Mouse (Mus musculus) macrophage (primary cell): Measurements from ENCODE around the gene Tpst2. TPM values are rescaled to one million over a fixed set of nuclear protein-coding genes. Genes with fewer than 3 reads are reported as not detected.

Source experiments
- H3K27ac ChIP-seq: fragments of 350-480 bp; formaldehyde crosslinking; 2 replicates; pipeline ENCODE4 v1.9.0; 2021
- H3K36me3 ChIP-seq: fragments of 350-480 bp; formaldehyde crosslinking; 2 replicates; pipeline ENCODE4 v1.9.0; 2021; ENCODE audit errors: inconsistent target
- H3K4me3 ChIP-seq: fragments of 350-480 bp; formaldehyde crosslinking; 2 replicates; pipeline ENCODE4 v1.9.0; 2021; ENCODE audit errors: inconsistent target
- H3K79me2 ChIP-seq: fragments of 350-480 bp; formaldehyde crosslinking; 2 replicates; pipeline ENCODE4 v1.9.0; 2021; ENCODE audit errors: inconsistent target
- WGBS: methylation state at CpG from one replicate; pipeline ENCODE4 v1.1.7; 2026; ENCODE audit warnings: inconsistent platforms; ENCODE audit not compliant: missing documents; 5-methylcytosine and 5-hydroxymethylcytosine counted together
- polyA plus RNA-seq: library from polyadenylated mRNA; stranded (reverse); fragments of 250-400 nt; gene quantifications from 3 replicates; pipeline ENCODE4 v1.2.4, GENCODE M21; 2018; ENCODE audit warnings: inconsistent platforms
- total RNA-seq, 78 experiments: library from RNA; depleted of rRNA; stranded (reverse); fragments of 250-400 nt; gene quantifications; 1 replicate in 9 of 78; 2 replicates in 24 of 78; 3 replicates in 43 of 78; 4 replicates in 2 of 78; pipeline ENCODE4 v1.2.4; 2018; ENCODE audit warnings: inconsistent platforms in 56 of 78

Tpst2 gene
- 10 to 100 TPM; 21.9 to 89.9 (median 52.8) TPM for total RNA-seq (2018; cell fraction: chromatin; rRNA removed)
- 10 to 100 TPM; 35.5 to 61.8 (median 45.7) TPM for total RNA-seq (2018; cell fraction: cytosol; rRNA removed)
- total RNA-seq (2018; cell fraction: nucleus; rRNA removed): 10 to 100 TPM; 38.0 to 87.9 (median 57.7) TPM
- 51.3 to 89.5 TPM (median 52.2 TPM) in 3 replicates for polyA plus RNA-seq

DNA sequence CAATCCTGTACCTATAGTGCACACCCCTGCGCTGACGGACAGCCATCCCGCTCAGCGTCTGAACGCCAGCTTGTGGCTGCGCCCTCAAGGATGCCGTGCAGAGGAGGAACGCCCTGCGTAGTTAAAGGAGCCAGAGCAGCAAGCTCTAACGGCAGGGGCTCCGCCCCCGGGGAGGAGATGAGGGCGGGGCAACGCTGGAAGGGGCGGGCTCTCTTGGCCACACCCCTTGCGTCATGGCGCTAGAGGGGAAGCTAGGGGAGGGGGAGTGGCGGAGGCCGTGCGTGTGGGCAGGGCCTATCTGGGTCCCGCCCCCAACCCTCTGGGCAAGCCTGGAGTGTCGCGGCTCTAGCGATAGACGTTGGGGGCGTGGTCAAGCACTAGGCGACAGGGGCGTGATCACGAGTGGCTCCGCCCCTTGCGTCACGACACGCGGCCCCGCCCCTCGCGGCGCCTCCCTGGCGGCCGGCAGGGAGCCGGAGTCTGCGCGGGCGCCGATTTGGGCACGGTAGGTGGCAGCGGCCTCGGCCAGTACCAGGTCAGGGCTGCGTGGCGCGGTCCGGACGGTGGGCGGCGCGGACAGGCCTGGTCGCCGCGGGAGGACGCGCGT is at the start of gene Tpst2:
Gene Tpst2 (plus strand): TSS at position 425 of the 607 bp plus-strand sequence.
- H3K36me3 ChIP-seq: no peaks in the 10 kb centered on the region
- WGBS: 0% methylated on average over 62 of the region's 62 CpGs
- H3K4me3 ChIP-seq: peak within 1 kb of the TSS; percentile 79
- H3K79me2 ChIP-seq: peaks cover 41% of the 10 kb centered on the region
- peak within 1 kb of the TSS; percentile 94 for H3K27ac ChIP-seq

DNA sequence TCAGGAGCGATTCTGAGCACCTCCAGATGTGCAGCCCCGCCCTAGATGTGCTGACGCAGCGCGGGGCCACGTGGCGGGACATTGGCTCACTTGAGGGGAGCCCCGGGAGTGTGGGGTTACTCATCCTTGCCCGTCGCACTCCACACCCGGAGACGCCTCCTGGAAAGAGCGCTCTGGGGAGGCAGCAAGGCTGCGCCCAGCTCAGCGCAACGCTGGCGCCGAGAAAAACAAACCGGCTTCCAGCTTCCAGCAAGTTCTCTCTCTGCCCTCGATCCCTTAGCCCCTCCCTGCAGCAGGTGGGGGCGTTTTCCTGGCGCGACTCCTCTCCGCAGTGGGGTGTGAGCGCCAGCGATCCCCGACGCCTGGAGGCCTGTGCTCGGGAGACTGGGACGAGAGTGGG is 49.1 kb upstream of the Tpst2 start:
- H3K36me3 ChIP-seq: no peaks in the 10 kb centered on the region
- WGBS: 2% methylated on average over 29 of the region's 30 CpGs
- H3K79me2 ChIP-seq: no peaks in the 10 kb centered on the region
- no peak overlapping the region for H3K27ac ChIP-seq
- H3K4me3 ChIP-seq: no peak overlapping the region

DNA sequence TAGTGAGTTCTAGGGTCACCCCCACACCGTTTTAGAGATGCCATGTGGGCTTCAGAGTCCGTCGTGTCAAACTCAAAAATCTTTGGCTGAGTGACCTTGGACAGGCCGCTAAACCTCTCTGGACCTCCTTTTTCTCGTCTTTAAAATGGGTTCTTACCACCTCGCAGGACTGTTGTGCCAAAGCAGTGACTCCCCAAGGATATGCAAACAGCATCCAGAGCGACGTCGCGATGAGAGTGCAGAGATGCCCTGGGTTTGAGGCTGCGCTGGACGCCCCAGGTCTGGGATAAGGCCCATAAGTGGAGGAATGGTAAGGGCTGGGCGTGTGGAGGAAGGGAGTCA is 48.6 kb upstream of the Tpst2 start:
- Histone ChIP-seq H3K27ac (no peak overlapping the region), H3K79me2 (no peaks in the 10 kb centered on the region), H3K4me3 (no peak overlapping the region), H3K36me3 (no peaks in the 10 kb centered on the region)
- WGBS: 9% methylated on average over 12 of the region's 13 CpGs

DNA sequence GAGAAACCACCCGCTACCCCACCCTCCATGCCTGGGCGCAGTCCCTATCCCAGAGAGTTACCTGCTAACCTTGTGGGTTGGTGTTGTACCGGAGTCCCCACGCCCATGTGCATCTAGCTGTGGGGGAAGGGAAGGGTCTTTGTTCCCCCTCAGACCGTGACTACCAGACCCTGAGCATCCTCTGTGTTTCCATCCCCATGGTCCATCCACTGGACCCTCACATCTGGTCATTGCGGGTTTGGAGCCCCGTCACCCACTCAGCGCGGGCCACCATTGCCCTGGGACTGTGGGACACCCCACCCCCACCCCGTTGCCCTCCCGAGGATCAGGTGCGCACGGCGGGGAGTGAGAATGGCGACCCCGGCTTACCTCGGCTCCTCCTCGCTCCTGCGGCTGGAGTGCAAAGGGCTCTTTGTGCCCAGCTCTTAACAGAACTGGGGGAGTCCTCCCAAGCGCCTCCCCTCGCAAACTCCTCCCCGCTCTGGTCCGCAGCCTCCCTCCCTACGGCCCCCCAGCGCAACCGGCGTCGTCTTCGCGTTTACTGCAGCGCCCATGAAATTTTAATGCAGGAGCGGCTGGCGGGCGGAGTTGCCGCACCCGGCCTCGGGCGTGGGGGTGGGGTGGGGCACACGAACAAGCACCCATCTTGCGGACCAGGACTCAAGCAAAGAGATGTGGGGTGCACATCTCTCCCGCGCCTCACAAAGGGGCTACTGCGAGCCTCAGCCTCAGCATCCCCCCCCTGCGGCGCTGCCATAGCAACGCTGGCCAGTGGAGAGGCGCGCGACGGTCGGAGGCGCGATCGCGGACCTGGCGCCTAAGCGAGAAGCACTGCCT is 48.0 kb upstream of the Tpst2 start:
- no peak overlapping the region for H3K27ac ChIP-seq
- WGBS: 3% methylated on average over 57 of the region's 57 CpGs
- H3K4me3 ChIP-seq: no peak overlapping the region
- no peaks in the 10 kb centered on the region for H3K36me3 ChIP-seq
- H3K79me2 ChIP-seq: no peaks in the 10 kb centered on the region

DNA sequence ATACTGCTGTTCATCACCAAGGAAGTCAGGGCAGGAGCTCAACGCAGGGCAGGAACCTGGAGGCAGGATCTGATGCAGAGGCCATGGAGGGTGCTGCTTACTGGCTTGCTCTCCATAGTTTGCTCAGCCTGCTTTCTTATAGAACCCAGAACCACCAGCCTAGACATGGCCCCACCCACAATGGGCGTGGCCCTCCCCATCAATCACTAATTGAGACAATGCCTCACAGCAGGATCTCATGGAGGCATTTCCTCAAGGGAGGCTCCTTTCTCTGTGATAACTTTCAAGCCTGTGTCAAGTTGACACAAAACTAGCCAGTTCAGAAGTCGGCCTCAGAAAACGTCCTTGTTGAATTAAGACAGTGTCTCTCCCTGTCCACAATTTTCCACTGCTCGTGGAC is 40.7 kb upstream of the Tpst2 start:
- Histone ChIP-seq H3K36me3 (no peaks in the 10 kb centered on the region), H3K79me2 (no peaks in the 10 kb centered on the region), H3K27ac (no peak overlapping the region), H3K4me3 (no peak overlapping the region)
- WGBS: 90% methylated on average over 5 of the region's 5 CpGs

DNA sequence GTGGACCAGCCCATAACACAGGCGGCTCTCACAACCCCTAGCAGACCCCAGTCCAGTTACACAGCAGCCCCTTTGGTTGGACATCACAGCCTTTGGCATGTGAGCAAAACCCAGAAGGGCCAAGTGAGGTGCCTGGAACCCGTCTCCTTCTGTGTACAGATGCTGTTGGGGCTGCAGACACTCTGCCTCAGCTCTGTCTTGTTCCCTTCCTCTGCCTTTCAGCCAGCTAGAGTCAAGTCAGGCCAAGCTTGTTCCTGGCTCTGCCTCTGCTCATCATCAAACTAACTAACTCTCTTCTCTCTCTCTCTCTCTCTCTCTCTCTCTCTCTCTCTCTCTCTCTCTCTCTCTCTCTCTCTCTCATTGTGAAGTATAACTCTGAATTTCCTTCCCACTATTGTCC is 39.9 kb upstream of the Tpst2 start:
- H3K79me2 ChIP-seq: no peaks in the 10 kb centered on the region
- 90% methylated on average over 2 of the region's 2 CpGs for WGBS
- no peak overlapping the region for H3K27ac ChIP-seq
- no peaks in the 10 kb centered on the region for H3K36me3 ChIP-seq
- H3K4me3 ChIP-seq: no peak overlapping the region

DNA sequence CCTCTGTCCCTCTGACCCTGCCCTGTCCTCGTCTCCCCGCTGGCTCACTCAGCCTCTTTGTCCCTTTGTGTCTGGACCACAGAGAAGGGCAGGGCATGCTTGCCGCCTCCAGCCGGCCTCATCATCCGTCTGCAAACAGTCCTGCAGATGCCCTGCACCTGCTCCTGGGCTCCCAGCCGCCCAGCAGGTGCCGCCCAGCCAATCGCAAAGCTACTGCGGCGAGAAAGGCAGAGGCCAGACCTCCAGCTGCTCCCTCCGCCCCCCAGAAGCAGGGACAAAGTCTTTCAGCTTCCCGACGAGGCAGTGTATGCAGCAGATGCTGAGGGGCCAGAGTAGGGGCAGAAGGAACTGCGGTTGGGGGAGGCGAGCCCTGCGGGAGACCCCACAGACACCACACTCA is 39.1 kb upstream of the Tpst2 start:
- no peak overlapping the region for H3K4me3 ChIP-seq
- no peaks in the 10 kb centered on the region for H3K79me2 ChIP-seq
- WGBS: 53% methylated on average over 16 of the region's 16 CpGs
- H3K36me3 ChIP-seq: no peaks in the 10 kb centered on the region
- H3K27ac ChIP-seq: no peak overlapping the region

DNA sequence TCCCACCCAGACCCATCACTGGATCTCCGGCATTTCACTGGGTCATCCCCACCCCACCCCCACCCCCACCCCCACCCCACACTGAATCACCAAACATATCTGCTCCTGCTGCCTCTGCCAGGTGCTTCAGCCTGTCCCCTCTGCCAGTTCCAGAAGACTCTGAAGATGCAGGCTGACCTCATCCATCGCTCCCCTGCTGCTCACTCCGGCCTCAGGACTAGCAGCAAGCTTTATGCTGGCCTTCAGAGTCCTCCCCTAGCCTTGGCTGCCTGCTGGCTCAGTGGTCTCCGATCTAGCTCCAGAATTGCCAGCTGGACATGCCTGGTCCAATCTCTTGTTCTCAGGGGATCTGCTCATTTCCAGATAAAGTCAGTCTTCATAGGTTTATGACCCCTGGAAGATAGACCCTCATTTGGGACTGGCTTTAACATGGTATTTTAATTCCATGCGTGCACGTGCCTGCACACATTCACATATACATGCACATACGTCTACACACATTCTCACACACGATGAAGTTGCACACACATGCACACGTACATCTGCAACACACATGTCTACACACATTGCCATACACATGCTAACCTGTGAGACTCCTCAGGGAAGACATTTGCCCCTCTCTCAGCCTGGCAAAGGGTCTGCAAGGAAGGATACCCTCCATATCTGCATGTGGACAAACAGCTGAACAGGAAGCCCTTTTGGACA is 38.5 kb upstream of the Tpst2 start:
- no peaks in the 10 kb centered on the region for H3K36me3 ChIP-seq
- WGBS: 90% methylated on average over 8 of the region's 9 CpGs
- H3K4me3 ChIP-seq: no peak overlapping the region
- no peak overlapping the region for H3K27ac ChIP-seq
- H3K79me2 ChIP-seq: no peaks in the 10 kb centered on the region

DNA sequence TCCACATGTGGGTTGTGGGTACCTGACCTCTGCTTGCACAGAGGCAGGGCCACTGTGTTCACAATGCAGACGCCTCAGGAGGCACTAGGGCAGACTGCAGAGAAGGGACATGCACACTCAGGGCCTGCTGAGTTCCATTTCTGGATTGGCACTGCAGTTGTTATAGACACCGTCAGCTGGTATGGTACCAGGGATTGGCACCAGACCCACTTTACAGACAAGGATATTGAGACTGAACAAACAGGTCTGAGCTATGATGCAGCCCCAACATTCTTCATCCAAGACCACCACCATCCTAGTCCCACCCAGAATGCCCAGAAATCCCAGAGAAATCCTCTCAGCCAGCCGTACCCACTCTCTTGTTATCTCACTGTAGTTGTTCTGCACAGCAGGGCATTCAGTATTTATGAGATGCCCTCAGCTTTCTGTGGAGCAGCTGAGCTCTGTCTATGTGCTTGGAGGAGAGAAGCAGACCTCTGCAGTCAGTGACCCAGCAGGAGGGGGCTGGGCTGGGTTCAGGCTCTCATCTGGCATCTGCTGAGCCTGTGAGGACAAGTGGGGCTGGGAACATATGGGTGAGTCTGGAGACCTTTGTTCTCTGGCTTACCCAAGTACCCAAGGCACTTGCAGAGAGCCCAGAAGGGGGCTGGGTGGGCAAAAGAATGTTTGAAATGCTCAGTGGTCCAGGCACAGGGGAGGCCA is 37.6 kb upstream of the Tpst2 start:
- Histone ChIP-seq H3K27ac (no peak overlapping the region), H3K79me2 (no peaks in the 10 kb centered on the region), H3K36me3 (no peaks in the 10 kb centered on the region), H3K4me3 (no peak overlapping the region)
- 90% methylated on average over 2 of the region's 3 CpGs for WGBS

DNA sequence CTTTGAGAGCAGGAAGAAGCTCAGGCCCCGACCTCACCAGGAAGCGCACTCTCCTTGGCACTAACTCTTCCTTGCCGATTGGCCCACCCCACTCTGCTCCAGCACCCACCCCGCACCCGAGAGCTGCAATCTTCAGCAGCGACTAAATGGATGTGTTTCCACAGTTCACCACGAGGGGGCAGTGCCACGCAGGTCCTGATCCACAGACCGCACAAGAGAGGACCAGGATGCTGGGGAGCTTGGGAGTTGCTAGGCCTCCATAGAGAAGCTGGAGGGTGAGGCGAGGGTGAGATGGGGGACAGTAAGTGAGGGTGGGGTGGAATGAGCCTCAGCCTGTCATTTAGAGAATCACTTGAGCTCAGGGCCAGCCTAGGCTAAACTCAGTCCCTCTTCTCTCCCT is 35.7 kb upstream of the Tpst2 start:
- WGBS: under 1% methylated on average over 10 of the region's 10 CpGs
- no peak overlapping the region for H3K27ac ChIP-seq
- H3K36me3 ChIP-seq: no peaks in the 10 kb centered on the region
- no peak overlapping the region for H3K4me3 ChIP-seq
- H3K79me2 ChIP-seq: no peaks in the 10 kb centered on the region

DNA sequence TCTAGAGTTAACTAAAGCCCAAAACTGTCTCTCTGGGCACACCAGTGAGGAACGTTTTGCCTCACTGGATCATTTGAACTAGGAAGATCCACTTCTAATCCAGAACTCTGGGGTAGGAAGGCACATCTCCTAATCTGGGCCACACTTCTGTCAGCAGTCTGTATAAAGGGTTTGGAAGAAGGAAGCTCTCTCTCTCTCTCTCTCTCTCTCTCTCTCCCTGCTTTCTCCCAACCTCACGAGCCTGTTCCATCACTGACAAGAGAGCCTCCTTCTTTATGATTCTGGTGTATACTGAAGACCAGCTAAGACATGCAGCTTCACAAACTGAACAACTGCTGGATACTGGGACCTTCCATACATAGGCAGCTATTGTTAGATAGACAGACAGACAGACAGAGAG is 34.6 kb upstream of the Tpst2 start:
- no peaks in the 10 kb centered on the region for H3K79me2 ChIP-seq
- H3K36me3 ChIP-seq: no peaks in the 10 kb centered on the region
- no peak overlapping the region for H3K27ac ChIP-seq
- 55% methylated on average over 2 of the region's 2 CpGs for WGBS
- no peak overlapping the region for H3K4me3 ChIP-seq

DNA sequence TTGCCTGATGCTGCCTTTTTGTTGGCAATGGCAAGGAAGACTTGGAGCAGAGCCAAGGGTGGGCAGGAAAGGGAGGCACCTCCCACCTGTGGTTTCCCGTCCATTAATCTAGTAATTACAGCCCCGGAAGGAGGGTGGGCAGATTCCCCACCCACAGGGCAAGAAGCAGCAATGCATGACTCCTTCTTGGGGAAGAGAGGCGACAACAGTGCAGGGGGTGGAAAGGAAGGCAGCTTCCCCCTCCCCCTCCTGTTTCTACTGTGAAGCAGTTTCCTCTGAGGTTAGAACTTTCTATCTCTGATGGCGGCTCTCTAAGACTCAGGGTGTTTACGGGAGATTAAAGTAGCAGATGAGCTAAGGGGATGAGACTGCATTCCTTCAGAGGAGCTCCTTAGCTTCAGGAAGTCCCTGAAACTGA is 34.1 kb upstream of the Tpst2 start:
- 50% methylated on average over 5 of the region's 5 CpGs for WGBS
- no peaks in the 10 kb centered on the region for H3K79me2 ChIP-seq
- no peak overlapping the region for H3K27ac ChIP-seq
- no peaks in the 10 kb centered on the region for H3K36me3 ChIP-seq
- no peak overlapping the region for H3K4me3 ChIP-seq

DNA sequence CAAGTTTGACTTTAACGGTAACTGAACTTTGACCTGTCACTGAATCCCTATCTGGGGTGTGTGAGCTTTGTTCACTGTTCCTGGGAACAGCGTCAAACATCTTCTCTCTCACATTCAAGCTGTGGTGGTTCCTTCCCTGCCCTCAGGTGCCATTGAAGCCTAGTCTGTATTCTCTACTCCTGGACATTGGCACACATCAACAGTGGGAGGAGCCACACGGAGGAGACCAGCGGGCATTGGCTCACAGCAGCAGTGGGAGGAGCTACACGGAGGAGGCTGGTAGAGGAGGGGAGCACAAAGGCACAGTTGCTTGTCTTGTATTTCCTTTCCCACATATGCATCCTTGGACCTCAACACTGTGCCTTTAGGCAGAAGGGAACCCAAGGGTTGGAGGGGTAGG is 33.5 kb upstream of the Tpst2 start:
- H3K27ac ChIP-seq: no peak overlapping the region
- 74% methylated on average over 5 of the region's 5 CpGs for WGBS
- no peaks in the 10 kb centered on the region for H3K79me2 ChIP-seq
- H3K36me3 ChIP-seq: no peaks in the 10 kb centered on the region
- H3K4me3 ChIP-seq: no peak overlapping the region

DNA sequence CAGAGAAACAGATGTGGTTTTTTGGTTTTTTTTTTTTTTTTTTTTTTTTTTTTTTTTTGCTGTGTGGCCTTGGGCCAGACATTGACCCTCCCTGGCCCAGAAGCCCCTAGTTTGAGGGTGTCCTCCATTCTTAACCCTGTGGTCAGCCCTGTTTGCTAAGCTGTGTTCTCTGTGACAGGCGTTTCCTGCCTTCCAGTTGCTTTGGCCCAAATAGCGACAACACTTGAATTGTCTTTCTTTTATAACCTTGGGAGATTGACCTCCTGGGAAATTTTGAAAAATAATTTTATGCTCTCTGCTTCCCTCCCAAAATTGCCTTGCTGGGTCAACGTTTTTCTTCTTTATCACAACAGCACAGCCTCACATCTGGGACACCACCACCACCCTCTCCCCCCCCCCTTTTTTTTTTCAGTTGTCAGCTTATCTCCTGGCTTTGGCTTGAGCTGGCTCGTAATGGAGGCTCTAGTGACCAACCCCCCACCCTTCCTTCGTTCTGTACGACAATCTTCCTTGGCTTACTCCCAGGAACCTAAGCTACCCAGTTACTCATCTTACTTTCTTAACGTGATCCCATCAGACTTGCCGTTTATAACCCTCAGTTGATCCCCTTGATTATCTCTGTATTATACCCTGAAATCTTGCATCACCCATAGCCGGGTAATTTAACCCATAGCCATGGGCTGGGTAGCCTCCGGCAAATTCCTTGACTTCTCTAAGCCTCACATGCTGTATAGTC is 32.8 kb upstream of the Tpst2 start:
- H3K27ac ChIP-seq: no peak overlapping the region
- H3K36me3 ChIP-seq: no peaks in the 10 kb centered on the region
- no peaks in the 10 kb centered on the region for H3K79me2 ChIP-seq
- H3K4me3 ChIP-seq: no peak overlapping the region
- WGBS: 76% methylated on average over 9 of the region's 10 CpGs
